Mouse (Mus musculus) midbrain, embryonic 15.5 days (tissue): ENCODE results near the gene Mcm2. TPM values are rescaled to one million over a fixed set of nuclear protein-coding genes. Genes with fewer than 3 reads are reported as not detected.
A peak's percentile ranks its signal among the peaks of the same experiment; 100 is the strongest.

Experiments used
- ATAC-seq: fragments of 200-750 bp; cut with Nextera tagmentation; replicated peaks from 2 replicates; pipeline ENCODE4 v1.8.0; 2017; ENCODE audit warnings: moderate TSS enrichment
- H3K27ac ChIP-seq: fragments of 300-500 bp; sonication (generic); 2 replicates; pipeline ENCODE4 v1.5.1; 2015; ENCODE audit warnings: mild to moderate bottlenecking, inconsistent platforms
- H3K27me3 ChIP-seq: fragments of 300-500 bp; sonication (generic); replicated peaks from 2 replicates; pipeline ENCODE4 v1.6.1; 2015; ENCODE audit warnings: inconsistent platforms
- H3K36me3 ChIP-seq: fragments of 300-500 bp; sonication (generic); replicated peaks from 2 replicates; pipeline ENCODE4 v1.6.1; 2015; ENCODE audit warnings: inconsistent platforms
- H3K4me1 ChIP-seq: fragments of 300-500 bp; sonication (generic); 2 replicates; pipeline ENCODE4 v1.6.1; 2015; ENCODE audit warnings: inconsistent platforms
- H3K4me2 ChIP-seq: fragments of 300-500 bp; sonication (generic); 2 replicates; pipeline ENCODE4 v1.6.1; 2015; ENCODE audit warnings: inconsistent platforms, mild to moderate bottlenecking, moderate library complexity
- H3K4me3 ChIP-seq: fragments of 300-500 bp; sonication (generic); 2 replicates; pipeline ENCODE4 v1.5.1; 2015; ENCODE audit warnings: mild to moderate bottlenecking, inconsistent platforms
- H3K9ac ChIP-seq: fragments of 300-500 bp; sonication (generic); 2 replicates; pipeline ENCODE4 v1.6.1; 2015; ENCODE audit warnings: mild to moderate bottlenecking, inconsistent platforms
- H3K9me3 ChIP-seq: fragments of 300-500 bp; sonication (generic); 2 replicates; pipeline ENCODE4 v1.6.1; 2016; ENCODE audit warnings: inconsistent platforms
- WGBS: fragments of 180-500 bp; shearing (Covaris S2); methylation state at CpG from one replicate; pipeline ENCODE4 v1.1.7; 2015; ENCODE audit warnings: mixed read lengths; 5-methylcytosine and 5-hydroxymethylcytosine counted together
- polyA plus RNA-seq: library from polyadenylated mRNA; unstranded; fragments of >200 nt; fragmentation: Nextera tagmentation; extraction: Ambion mirVana; gene quantifications from 2 replicates; pipeline ENCODE4 v1.2.1, GENCODE M21; 2015

The Mcm2 gene
- polyA plus RNA-seq, 1 experiment from 2014 or later = 24.7 TPM

GRCm38 (mm10) chr6:88884690-88885089 is 13.9 kb downstream of the Mcm2 start:
- WGBS = 95% methylated on average over 17 of the region's 17 CpGs
- no peaks in the 10 kb centered on the region for H3K9me3 ChIP-seq
- no peaks in the 10 kb centered on the region for H3K27me3 ChIP-seq
- H3K4me1 ChIP-seq = no peaks in the 10 kb centered on the region; the same call in 1 of the 2 replicates
- H3K4me3 ChIP-seq = no peak overlapping the region
- H3K4me2 ChIP-seq = no peak overlapping the region
- no peaks in the 10 kb centered on the region for H3K36me3 ChIP-seq
- no peak for ATAC-seq
- H3K9ac ChIP-seq = no peak overlapping the region
- H3K27ac ChIP-seq = no peak overlapping the region

- no peaks in the 10 kb centered on the region for H3K9me3 ChIP-seq
- H3K27ac ChIP-seq = no peak overlapping the region
- H3K9ac ChIP-seq = no peak overlapping the region
- 96% methylated on average over 10 of the region's 10 CpGs for WGBS
- H3K36me3 ChIP-seq = no peaks in the 10 kb centered on the region
- no peak overlapping the region for H3K4me2 ChIP-seq
- ATAC-seq = no peak
- H3K27me3 ChIP-seq = no peaks in the 10 kb centered on the region
- H3K4me1 ChIP-seq = no peaks in the 10 kb centered on the region; the same call in 1 of the 2 replicates
- no peak overlapping the region for H3K4me3 ChIP-seq
Observed at GRCm38 (mm10) chr6:88884195-88884594, 14.4 kb downstream of the Mcm2 start.

- ATAC-seq = no peak; the same call in 1 of the 2 replicates
- no peak overlapping the region for H3K27ac ChIP-seq
- no peak overlapping the region for H3K9ac ChIP-seq
- H3K4me2 ChIP-seq = no peak overlapping the region
- no peaks in the 10 kb centered on the region for H3K9me3 ChIP-seq
- 44% methylated on average over 7 of the region's 7 CpGs for WGBS
- H3K4me1 ChIP-seq = no peaks in the 10 kb centered on the region; the same call in 1 of the 2 replicates
- no peaks in the 10 kb centered on the region for H3K36me3 ChIP-seq
- H3K27me3 ChIP-seq = no peaks in the 10 kb centered on the region
- no peak overlapping the region for H3K4me3 ChIP-seq
Observed at GRCm38 (mm10) chr6:88881334-88881733, 17.2 kb downstream of the Mcm2 start.

- no peaks in the 10 kb centered on the region for H3K9me3 ChIP-seq
- no peak for ATAC-seq
- 66% methylated on average over 4 of the region's 4 CpGs for WGBS
- no peak overlapping the region for H3K27ac ChIP-seq
- 0 out of 2 replicates have a peak, but pooled peaks cover 4% of the 10 kb centered on the region for H3K27me3 ChIP-seq
- H3K4me2 ChIP-seq = no peak overlapping the region
- H3K4me3 ChIP-seq = no peak overlapping the region
- no peaks in the 10 kb centered on the region for H3K36me3 ChIP-seq
- peaks cover 4% of the 10 kb centered on the region; the same call in 1 of the 2 replicates for H3K4me1 ChIP-seq
- H3K9ac ChIP-seq = no peak overlapping the region
Observed at GRCm38 (mm10) chr6:88879471-88879870, 19.1 kb downstream of the Mcm2 start.

- H3K27ac ChIP-seq = peak within 1 kb of the TSS; percentile 98
- H3K4me1 ChIP-seq = peaks cover 38% of the 10 kb centered on the region
- peak within 1 kb of the TSS; percentile 91 for H3K4me3 ChIP-seq
- H3K27me3 ChIP-seq = 0 out of 2 replicates have a peak, but pooled peaks cover 4% of the 10 kb centered on the region
- peak within 1 kb of the TSS; percentile 88 for H3K4me2 ChIP-seq
- H3K9ac ChIP-seq = peak within 1 kb of the TSS; percentile 95
- WGBS = 4% methylated on average over 60 of the region's 63 CpGs
- peak; percentile 72 for ATAC-seq
- no peaks in the 10 kb centered on the region for H3K36me3 ChIP-seq
- H3K9me3 ChIP-seq = no peaks in the 10 kb centered on the region
Observed at GRCm38 (mm10) chr6:88874868-88875508, 23.6 kb downstream of the Mcm2 start, which contains the start of gene Podxl2. Gene Podxl2, minus strand, starts transcription at chr6:88875044.

GRCm38 (mm10) chr6:88873965-88874867 is 24.4 kb downstream of the Mcm2 start:
- Histone ChIP-seq H3K27ac (peak overlapping the region; percentile 98), H3K36me3 (no peaks in the 10 kb centered on the region), H3K4me3 (peak overlapping the region; percentile 91), H3K9ac (peak overlapping the region; percentile 95), H3K27me3 (0 out of 2 replicates have a peak, but pooled peaks cover 4% of the 10 kb centered on the region), H3K4me1 (peaks cover 42% of the 10 kb centered on the region), H3K4me2 (peak overlapping the region; percentile 88), H3K9me3 (no peaks in the 10 kb centered on the region)
- 2% methylated on average over 64 of the region's 74 CpGs for WGBS
- ATAC-seq = peak; percentile 71

- no peaks in the 10 kb centered on the region for H3K9me3 ChIP-seq
- H3K4me2 ChIP-seq = peak overlapping the region; percentile 88
- peak overlapping the region; percentile 95 for H3K9ac ChIP-seq
- no peaks in the 10 kb centered on the region for H3K36me3 ChIP-seq
- WGBS = 6% methylated on average over 7 of the region's 7 CpGs
- H3K27me3 ChIP-seq = 0 out of 2 replicates have a peak, but pooled peaks cover 4% of the 10 kb centered on the region
- peak overlapping the region; percentile 91 for H3K4me3 ChIP-seq
- ATAC-seq = peak; percentile 12; the same call in 1 of the 2 replicates
- H3K4me1 ChIP-seq = peaks cover 44% of the 10 kb centered on the region
- peak overlapping the region; percentile 98 for H3K27ac ChIP-seq
Observed at GRCm38 (mm10) chr6:88872811-88873210, 25.8 kb downstream of the Mcm2 start.

GRCm38 (mm10) chr6:88871546-88871945 is 27.0 kb downstream of the Mcm2 start:
- Histone ChIP-seq H3K4me1 (peaks cover 44% of the 10 kb centered on the region), H3K4me2 (peak overlapping the region; percentile 88), H3K9ac (no peak overlapping the region), H3K4me3 (peak overlapping the region; percentile 91; the same call in 1 of the 2 replicates), H3K27ac (peak overlapping the region; percentile 60), H3K27me3 (0 out of 2 replicates have a peak, but pooled peaks cover 4% of the 10 kb centered on the region), H3K36me3 (no peaks in the 10 kb centered on the region), H3K9me3 (no peaks in the 10 kb centered on the region)
- ATAC-seq = no peak
- 24% methylated on average over 8 of the region's 8 CpGs for WGBS

- ATAC-seq = no peak
- WGBS = 47% methylated on average over 4 of the region's 4 CpGs
- Histone ChIP-seq H3K36me3 (no peaks in the 10 kb centered on the region), H3K27me3 (no peaks in the 10 kb centered on the region), H3K4me2 (peak overlapping the region; percentile 88; the same call in 1 of the 2 replicates), H3K4me1 (peaks cover 44% of the 10 kb centered on the region), H3K4me3 (no peak overlapping the region), H3K9ac (no peak overlapping the region), H3K27ac (peak overlapping the region; percentile 60; the same call in 1 of the 2 replicates), H3K9me3 (no peaks in the 10 kb centered on the region)
Observed at GRCm38 (mm10) chr6:88870594-88870993, 28.0 kb downstream of the Mcm2 start.

GRCm38 (mm10) chr6:88869459-88869858 is 29.1 kb downstream of the Mcm2 start:
- H3K4me3 ChIP-seq = no peak overlapping the region
- H3K27me3 ChIP-seq = no peaks in the 10 kb centered on the region
- H3K9me3 ChIP-seq = no peaks in the 10 kb centered on the region
- 85% methylated on average over 7 of the region's 7 CpGs for WGBS
- H3K4me2 ChIP-seq = no peak overlapping the region
- peaks cover 40% of the 10 kb centered on the region for H3K4me1 ChIP-seq
- no peak for ATAC-seq
- peaks cover 3% of the 10 kb centered on the region; the same call in 1 of the 2 replicates for H3K36me3 ChIP-seq
- H3K27ac ChIP-seq = no peak overlapping the region
- no peak overlapping the region for H3K9ac ChIP-seq

- Histone ChIP-seq H3K9me3 (no peaks in the 10 kb centered on the region), H3K4me2 (no peak overlapping the region), H3K27me3 (no peaks in the 10 kb centered on the region), H3K4me1 (peaks cover 14% of the 10 kb centered on the region), H3K4me3 (no peak overlapping the region), H3K36me3 (peaks cover 32% of the 10 kb centered on the region), H3K9ac (no peak overlapping the region), H3K27ac (no peak overlapping the region)
- 81% methylated on average over 7 of the region's 7 CpGs for WGBS
- ATAC-seq = no peak
Observed at GRCm38 (mm10) chr6:88865704-88866103, 32.9 kb downstream of the Mcm2 start.

GRCm38 (mm10) chr6:88860914-88861313 is 37.7 kb downstream of the Mcm2 start:
- no peaks in the 10 kb centered on the region for H3K27me3 ChIP-seq
- no peaks in the 10 kb centered on the region for H3K9me3 ChIP-seq
- H3K27ac ChIP-seq = no peak overlapping the region
- 11% methylated on average over 2 of the region's 2 CpGs for WGBS
- H3K4me1 ChIP-seq = no peaks in the 10 kb centered on the region
- H3K4me3 ChIP-seq = no peak overlapping the region
- no peak for ATAC-seq
- no peak overlapping the region for H3K4me2 ChIP-seq
- no peak overlapping the region for H3K9ac ChIP-seq
- H3K36me3 ChIP-seq = peaks cover 44% of the 10 kb centered on the region
